Mouse (Mus musculus) midbrain, embryonic 10.5 days (tissue): ENCODE measurements around the gene Atp13a2. TPM values are rescaled to one million over a fixed set of nuclear protein-coding genes. Genes with fewer than 3 reads are reported as not detected.

ENCODE experiments used
- DNase-seq: peaks from one replicate; pipeline ENCODE4 v3.0.0-alpha.2; 2017; ENCODE audit warnings: low spot score
- H3K27ac ChIP-seq: fragments of 300-500 bp; sonication (generic); replicated peaks from 2 replicates; pipeline ENCODE4 v1.5.1; 2016; ENCODE audit warnings: mild to moderate bottlenecking
- H3K27me3 ChIP-seq: fragments of 300-500 bp; sonication (generic); 2 replicates; pipeline ENCODE4 v1.6.1; 2016; ENCODE audit warnings: low read depth, mild to moderate bottlenecking; ENCODE audit not compliant: poor library complexity, severe bottlenecking
- H3K36me3 ChIP-seq: fragments of 300-500 bp; sonication (generic); 2 replicates; pipeline ENCODE4 v1.6.1; 2016; ENCODE audit warnings: mild to moderate bottlenecking, moderate library complexity
- H3K4me1 ChIP-seq: fragments of 300-500 bp; sonication (generic); 2 replicates; pipeline ENCODE4 v1.6.1; 2016
- H3K4me3 ChIP-seq: fragments of 300-500 bp; sonication (generic); 2 replicates; pipeline ENCODE4 v1.5.1; 2016; ENCODE audit warnings: mild to moderate bottlenecking, moderate library complexity
- H3K9me3 ChIP-seq: fragments of 300-500 bp; sonication (generic); replicated peaks from 2 replicates; pipeline ENCODE4 v1.6.1; 2016; ENCODE audit warnings: mild to moderate bottlenecking
- WGBS: fragments of 180-500 bp; shearing (Covaris S2); methylation state at CpG from one replicate; pipeline ENCODE4 v1.1.7; 2016; 5-methylcytosine and 5-hydroxymethylcytosine counted together
- polyA plus RNA-seq: library from polyadenylated mRNA; unstranded; fragments of >200 nt; fragmentation: Nextera tagmentation; extraction: Ambion mirVana; gene quantifications from 2 replicates; pipeline ENCODE4 v1.2.1, GENCODE M21; 2016

The Atp13a2 gene
- polyA plus RNA-seq, 1 experiment from 2014 or later: 42.5 TPM

DNA sequence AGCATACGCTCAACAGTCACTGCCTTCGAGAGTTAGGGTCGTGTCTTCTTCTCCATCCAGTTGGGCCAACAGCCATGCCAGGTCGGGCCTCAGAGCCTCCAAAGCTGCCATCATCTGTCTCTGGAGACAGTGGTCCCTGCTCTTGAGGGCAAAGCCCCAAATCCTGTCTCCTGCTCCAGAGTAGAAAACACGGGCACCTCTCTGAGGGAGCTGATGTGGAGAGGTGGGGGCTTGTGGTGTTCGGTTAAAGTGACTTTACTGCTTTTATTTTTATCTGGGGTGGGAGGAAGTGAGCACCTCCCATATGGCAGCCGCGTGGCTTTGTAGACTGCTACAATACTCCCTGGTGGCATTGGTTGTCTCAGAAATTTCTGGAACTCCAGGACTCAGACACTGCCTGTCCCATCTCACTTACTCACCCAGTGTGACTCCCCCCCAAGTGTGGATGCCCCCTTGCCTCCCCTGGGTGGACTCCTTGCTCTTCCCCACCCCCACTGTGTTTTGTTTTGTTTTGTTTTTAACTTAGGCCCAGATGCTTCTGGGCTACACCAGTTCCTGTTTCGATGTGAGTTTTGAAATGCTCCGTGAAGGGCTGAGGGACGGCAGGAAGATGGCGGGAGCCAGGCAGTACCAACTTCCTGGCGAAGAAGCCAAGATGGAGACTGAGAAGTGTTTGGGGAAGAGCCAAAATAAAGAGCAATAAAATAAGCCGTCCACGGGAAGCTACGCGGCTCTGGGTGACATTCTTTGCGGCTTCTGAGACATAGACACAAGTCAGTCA is 34.6 kb upstream of the Atp13a2 start:
- Histone ChIP-seq H3K36me3 (no peaks in the 10 kb centered on the region), H3K9me3 (no peaks in the 10 kb centered on the region), H3K27ac (no peak overlapping the region), H3K4me3 (no peak overlapping the region), H3K27me3 (peaks cover 4% of the 10 kb centered on the region; the same call in 1 of the 2 replicates), H3K4me1 (peaks cover 10% of the 10 kb centered on the region)
- WGBS: 92% methylated on average over 18 of the region's 18 CpGs
- DNase-seq: no peak

DNA sequence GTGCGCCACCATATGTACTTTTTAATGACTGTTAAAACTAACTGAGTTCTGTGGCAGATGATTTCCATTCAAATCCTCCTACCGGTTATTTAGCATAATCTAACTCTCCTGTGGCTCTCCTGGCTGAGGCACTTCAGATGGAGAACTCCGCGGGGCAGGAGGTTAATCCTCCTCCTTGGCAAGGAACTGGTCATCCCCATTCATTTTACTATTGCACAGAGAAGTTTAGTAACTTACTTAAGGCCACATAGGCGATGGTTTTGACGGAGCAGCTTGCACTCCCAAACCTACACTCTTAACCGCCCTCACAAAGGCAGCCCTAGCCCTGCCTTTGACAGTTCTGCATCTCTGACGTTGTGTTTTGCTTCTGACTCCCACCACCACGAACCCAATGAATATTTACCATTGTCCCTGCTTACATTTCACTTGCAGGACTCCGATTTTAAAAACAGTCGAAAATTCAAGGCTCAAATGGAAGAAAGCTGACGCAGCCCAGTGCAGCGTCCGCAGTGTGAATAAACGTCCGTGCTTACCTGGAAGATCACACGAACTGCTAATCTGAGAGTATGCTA is 29.5 kb upstream of the Atp13a2 start:
- 4% methylated on average over 17 of the region's 17 CpGs for WGBS
- Histone ChIP-seq H3K27me3 (peaks cover 4% of the 10 kb centered on the region; the same call in 1 of the 2 replicates), H3K4me3 (peak overlapping the region; percentile 53), H3K36me3 (no peaks in the 10 kb centered on the region), H3K27ac (peak overlapping the region; percentile 76), H3K9me3 (no peaks in the 10 kb centered on the region), H3K4me1 (peaks cover 38% of the 10 kb centered on the region)
- DNase-seq: peak; percentile 33

DNA sequence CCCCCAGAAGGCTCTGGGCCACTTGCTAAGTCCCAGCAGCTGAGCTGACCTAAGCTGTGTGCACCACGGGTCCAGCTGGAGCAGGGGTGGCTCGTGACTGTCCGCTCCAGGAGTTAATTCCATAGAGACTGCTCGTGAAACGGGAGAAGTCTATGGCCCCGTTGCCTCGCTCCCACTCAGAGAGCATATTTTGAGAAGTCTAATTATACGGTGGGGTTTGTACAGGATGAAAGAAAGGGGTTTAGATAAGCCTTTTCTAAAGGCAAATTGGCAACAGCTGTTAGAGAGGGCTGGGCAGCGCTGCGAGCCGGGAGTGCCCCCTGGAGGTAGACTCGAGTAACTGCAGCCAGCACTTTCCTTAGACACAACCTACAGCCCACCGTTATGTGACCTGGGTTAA is 28.9 kb upstream of the Atp13a2 start:
- peak overlapping the region; percentile 76 for H3K27ac ChIP-seq

DNA sequence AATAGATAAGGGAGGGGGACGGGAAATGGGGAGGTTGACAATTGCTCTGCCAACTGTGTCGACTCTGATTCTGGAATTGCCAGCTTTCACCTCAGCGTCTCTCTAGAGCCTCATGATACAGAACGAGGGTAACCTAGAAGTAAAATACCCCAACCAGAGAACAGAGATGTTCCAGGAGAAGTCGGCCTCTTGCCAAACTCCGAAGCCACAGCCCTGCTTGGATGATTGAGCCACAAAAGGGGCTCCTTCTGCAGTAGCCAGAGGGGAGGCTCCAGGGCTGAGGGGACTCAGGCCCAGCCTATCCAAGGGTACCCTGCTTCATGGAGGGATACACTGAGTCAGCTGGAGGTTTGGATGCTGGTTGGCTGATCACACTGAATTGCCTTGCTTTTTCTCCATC is 28.4 kb upstream of the Atp13a2 start:
- 67% methylated on average over 6 of the region's 6 CpGs for WGBS
- Histone ChIP-seq H3K27ac (0 out of 2 replicates have a peak overlapping the region, but pooled peaks have one; percentile 55), H3K27me3 (peaks cover 4% of the 10 kb centered on the region; the same call in 1 of the 2 replicates), H3K4me1 (peaks cover 47% of the 10 kb centered on the region), H3K4me3 (peak overlapping the region; percentile 53; the same call in 1 of the 2 replicates), H3K9me3 (no peaks in the 10 kb centered on the region), H3K36me3 (no peaks in the 10 kb centered on the region)
- no peak for DNase-seq

More for the DNA sequence above, 28.9 kb upstream of the Atp13a2 start:
- Histone ChIP-seq H3K4me1 (peaks cover 43% of the 10 kb centered on the region), H3K27me3 (peaks cover 4% of the 10 kb centered on the region; the same call in 1 of the 2 replicates), H3K4me3 (peak overlapping the region; percentile 53), H3K9me3 (no peaks in the 10 kb centered on the region), H3K36me3 (no peaks in the 10 kb centered on the region)
- WGBS: under 1% methylated on average over 13 of the region's 13 CpGs
- DNase-seq: peak; percentile 80

DNA sequence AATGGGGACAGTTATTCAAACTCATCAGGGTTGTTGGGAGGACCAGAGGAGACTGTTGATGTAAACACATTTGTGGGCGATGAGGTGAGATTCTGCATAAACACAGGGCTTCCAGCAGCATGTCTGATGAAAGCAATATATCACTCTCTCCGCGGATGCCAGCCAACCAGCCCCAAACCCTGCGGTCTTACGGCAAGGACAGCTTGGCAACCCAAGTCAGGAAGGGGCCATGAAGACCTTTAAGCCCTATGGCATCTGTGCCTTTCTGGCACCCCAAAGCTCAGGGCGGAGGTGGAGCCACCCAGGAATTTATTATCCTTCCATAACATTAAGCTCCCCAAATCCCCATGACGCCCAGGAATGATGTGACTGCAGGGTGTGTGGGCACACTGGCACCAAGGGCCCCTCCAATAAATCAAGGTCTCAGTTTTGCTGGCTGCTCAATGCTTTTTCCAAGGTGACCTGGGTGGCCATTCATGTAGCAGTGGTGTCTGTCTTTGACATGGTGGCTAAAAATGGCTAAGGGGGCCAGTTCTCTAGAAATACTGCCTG is 27.5 kb upstream of the Atp13a2 start:
- Histone ChIP-seq H3K27ac (no peak overlapping the region), H3K9me3 (no peaks in the 10 kb centered on the region), H3K36me3 (no peaks in the 10 kb centered on the region), H3K4me1 (peaks cover 50% of the 10 kb centered on the region), H3K27me3 (peaks cover 4% of the 10 kb centered on the region; the same call in 1 of the 2 replicates), H3K4me3 (no peak overlapping the region)
- 90% methylated on average over 7 of the region's 7 CpGs for WGBS
- no peak for DNase-seq

DNA sequence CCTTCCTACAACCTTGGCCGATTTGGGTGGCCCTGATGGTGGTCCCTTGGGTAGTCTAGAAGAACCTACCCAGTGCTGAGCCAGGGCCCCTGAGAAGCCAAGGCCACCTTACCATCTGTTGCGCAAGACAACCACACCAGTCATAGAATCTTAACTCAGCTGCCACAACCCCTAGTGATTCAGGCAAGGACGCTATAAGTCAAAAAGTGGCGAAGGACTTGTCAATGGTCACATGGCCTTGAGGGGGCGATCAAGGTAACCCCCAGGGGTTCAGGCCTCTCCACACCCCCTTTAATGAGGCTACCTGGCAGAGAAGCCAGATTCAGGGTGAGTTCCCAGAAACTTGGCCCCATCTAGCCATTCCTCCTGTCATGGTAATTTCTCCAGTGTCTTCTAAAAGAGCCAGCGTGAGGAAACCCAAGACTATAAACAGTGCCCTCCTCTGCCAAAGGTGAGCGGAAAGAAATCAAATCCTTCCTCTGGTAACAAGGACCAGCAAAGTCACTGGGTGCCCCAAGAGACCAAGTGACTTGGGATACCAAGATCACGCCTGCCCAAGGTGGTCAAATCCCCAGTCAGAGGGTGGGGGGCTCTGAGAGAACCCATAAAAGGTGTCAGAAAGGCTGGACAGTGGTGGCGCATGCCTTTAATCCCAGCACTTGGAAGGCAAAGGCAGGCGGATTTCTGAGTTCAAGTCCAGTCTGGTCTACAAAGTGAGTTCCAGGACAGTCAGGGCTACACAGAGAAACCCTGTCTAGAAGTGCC is 26.8 kb upstream of the Atp13a2 start:
- Histone ChIP-seq H3K4me3 (peak overlapping the region; percentile 73; the same call in 1 of the 2 replicates), H3K36me3 (no peaks in the 10 kb centered on the region), H3K9me3 (no peaks in the 10 kb centered on the region), H3K27me3 (peaks cover 4% of the 10 kb centered on the region; the same call in 1 of the 2 replicates), H3K27ac (peak overlapping the region; percentile 95), H3K4me1 (peaks cover 57% of the 10 kb centered on the region)
- DNase-seq: no peak
- WGBS: 78% methylated on average over 10 of the region's 10 CpGs

DNA sequence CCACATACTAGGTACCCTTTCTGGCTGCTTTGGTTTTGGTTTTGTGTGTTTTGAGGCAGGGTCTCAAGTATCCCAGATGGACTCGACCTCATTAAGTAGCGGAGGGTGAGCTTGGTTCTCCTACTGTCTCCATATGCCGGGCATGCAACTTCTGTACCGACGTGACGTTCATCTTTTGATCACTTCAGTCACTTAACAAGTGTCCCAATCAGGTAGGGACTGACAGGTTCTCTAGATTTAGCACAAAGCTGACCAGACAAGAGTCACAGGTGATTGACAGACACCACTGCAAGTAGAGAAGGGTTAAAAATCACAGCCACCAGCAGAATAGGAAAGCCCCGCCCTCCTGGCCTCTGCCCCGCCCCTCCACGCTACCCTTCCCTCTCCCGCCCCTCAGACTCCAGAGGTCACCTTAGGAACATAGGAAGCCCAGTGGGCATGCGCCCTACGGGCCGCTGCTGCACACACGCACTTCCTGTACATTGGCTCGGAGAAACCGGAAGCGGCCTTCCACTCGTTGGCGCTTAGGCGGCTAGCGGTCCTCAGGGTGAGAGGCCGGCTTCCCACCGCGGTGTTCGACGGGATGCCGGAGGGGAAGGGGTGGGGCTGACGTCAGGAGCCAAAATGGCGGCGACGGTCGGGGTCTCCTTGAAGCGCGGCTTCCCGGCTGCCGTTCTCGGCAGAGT is 25.7 kb upstream of the Atp13a2 start, which contains the start of gene Sdhb:
TSS of gene Sdhb (plus strand) at position 423 of the 686 bp plus-strand sequence.
- peak; percentile 98 for DNase-seq
- Histone ChIP-seq H3K9me3 (no peaks in the 10 kb centered on the region), H3K27ac (peak within 1 kb of the TSS; percentile 95), H3K4me3 (peak within 1 kb of the TSS; percentile 73), H3K4me1 (peaks cover 57% of the 10 kb centered on the region), H3K36me3 (peaks cover 5% of the 10 kb centered on the region), H3K27me3 (peaks cover 4% of the 10 kb centered on the region; the same call in 1 of the 2 replicates)
- WGBS: 5% methylated on average over 37 of the region's 37 CpGs

DNA sequence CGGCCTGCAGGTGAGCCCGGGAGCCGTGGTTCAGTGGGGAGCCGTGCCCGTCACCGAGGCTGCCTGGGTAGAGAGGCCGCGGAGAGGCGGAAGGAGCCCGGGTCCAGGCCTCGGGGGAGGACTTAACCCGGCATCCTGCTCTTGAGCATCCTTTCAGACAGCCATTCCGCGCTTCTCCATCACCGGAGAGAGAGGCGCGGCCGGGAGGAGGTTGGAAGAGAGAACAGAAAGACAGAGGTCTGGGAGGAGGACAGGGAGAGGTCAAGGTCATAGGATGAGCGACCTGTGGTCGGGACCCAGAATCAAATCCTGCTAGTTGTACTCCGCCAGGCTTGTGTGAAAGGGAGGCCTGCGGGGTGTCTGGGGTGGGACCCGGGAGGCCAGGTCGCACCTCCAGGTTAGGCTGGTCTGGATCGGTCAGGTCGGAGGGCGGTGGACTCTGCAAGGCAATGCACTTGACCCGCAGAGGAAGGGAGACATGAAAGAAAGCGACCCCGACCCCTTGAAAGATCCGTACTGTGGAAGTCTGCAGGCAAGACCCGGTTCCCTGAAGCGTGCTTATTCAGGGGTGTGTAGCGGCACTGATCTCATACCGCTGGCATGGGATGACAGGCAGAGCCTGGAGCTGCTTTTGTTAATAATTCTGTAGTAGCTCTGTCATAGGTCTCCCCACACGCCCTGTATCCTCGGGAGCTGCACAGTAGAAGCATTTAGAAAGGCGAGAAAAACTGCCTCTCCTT is 25.0 kb upstream of the Atp13a2 start:
- H3K9me3 ChIP-seq: no peaks in the 10 kb centered on the region
- H3K27ac ChIP-seq: peak overlapping the region; percentile 95
- H3K27me3 ChIP-seq: peaks cover 3% of the 10 kb centered on the region; the same call in 1 of the 2 replicates
- WGBS: 1% methylated on average over 38 of the region's 38 CpGs
- DNase-seq: no peak
- peak overlapping the region; percentile 73 for H3K4me3 ChIP-seq
- peaks cover 55% of the 10 kb centered on the region for H3K4me1 ChIP-seq
- peaks cover 12% of the 10 kb centered on the region for H3K36me3 ChIP-seq

DNA sequence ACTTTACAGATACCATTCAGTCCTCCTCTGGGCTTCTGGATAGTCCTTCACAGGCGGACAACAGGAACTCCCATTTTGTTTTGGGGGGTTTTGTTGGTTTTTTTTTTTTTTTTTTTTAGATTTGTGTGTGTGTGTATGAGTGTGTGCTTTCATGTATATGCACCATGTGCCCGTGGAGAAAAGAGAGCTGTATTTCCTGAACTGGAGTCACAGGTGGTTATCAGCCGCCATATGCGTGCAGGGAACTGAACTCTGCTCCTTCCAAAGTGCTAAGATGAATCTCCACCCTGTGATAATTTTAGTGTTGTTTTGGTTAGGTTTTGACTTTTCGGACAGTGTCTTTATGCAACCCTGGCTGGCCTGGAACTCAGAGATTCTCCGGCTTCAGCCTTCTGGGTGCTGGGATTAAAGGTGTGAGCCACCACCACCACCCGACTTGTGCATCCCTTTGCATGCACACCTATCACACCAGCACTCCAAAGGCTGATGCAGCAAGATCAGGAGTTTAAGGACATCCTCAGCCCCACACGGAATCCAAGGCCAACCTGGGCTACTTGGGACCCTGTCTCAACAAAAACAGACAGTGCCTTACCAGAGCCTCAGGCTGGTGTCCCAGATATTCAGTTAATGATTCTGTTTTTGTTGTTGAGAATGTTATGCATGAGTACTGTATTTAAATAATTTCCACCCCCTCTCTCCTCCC is 24.3 kb upstream of the Atp13a2 start:
- Histone ChIP-seq H3K4me3 (peak overlapping the region; percentile 73), H3K9me3 (no peaks in the 10 kb centered on the region), H3K4me1 (peaks cover 47% of the 10 kb centered on the region), H3K36me3 (peaks cover 19% of the 10 kb centered on the region), H3K27ac (peak overlapping the region; percentile 95; the same call in 1 of the 2 replicates), H3K27me3 (no peaks in the 10 kb centered on the region)
- no peak for DNase-seq
- WGBS: 79% methylated on average over 8 of the region's 8 CpGs

DNA sequence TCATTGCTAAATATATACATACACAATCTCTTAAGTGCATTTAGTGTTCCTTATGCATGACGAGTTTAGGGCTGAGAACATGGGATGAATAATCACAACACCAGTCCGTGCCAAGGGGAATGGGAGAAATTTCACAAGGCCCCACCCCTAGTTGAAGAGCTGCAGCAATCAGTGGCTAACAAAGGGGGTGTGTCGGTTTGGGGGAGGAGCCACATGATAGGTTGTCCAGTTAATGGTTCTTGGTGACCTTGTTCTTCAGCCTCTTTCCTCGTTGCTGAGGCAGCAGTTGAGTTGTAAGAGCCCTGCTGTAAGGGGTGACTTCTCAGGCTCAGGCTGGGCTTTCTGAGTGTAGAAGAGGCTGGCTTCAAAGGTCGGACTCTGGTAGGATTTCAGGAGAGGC is 23.7 kb upstream of the Atp13a2 start:
- peaks cover 25% of the 10 kb centered on the region for H3K36me3 ChIP-seq
- H3K9me3 ChIP-seq: no peaks in the 10 kb centered on the region
- peak overlapping the region; percentile 73; the same call in 1 of the 2 replicates for H3K4me3 ChIP-seq
- H3K27ac ChIP-seq: no peak overlapping the region
- WGBS: 56% methylated on average over 5 of the region's 5 CpGs
- DNase-seq: no peak
- H3K4me1 ChIP-seq: peaks cover 41% of the 10 kb centered on the region
- no peaks in the 10 kb centered on the region for H3K27me3 ChIP-seq
